Mouse (Mus musculus): ENCODE measurements at regions not wholly inside any gene's neighbourhood (a gene's known extent, or its start where the extent isn't known, plus 50 kb on each side); places are given as distances from the start of the nearest gene placed in this dataset.

- no peak for DNase-seq
These were observed 449.7 kb downstream of the Insc start for GRCm38 (mm10) chr7:115192992-115193761.

DNA sequence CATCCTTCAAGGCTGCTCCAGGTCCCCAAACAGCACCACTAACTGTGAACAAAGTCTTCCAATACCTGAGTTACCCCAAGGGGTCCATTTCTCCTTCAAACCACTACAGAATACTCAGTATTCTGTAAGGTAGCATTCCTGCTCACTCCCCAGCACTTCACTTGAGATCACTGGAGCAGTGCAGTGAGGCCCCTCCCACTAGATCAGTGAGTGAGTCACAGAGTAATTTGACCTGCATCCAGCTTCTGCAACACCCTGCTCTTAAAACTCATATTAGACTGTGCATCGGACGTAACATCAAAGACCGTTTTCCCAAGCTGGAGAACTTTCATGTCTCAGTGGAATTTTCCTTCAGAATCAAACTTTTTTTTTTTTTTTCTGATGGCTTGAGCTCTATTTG is 461.4 kb downstream of the Insc start:
- no peak for DNase-seq

DNA sequence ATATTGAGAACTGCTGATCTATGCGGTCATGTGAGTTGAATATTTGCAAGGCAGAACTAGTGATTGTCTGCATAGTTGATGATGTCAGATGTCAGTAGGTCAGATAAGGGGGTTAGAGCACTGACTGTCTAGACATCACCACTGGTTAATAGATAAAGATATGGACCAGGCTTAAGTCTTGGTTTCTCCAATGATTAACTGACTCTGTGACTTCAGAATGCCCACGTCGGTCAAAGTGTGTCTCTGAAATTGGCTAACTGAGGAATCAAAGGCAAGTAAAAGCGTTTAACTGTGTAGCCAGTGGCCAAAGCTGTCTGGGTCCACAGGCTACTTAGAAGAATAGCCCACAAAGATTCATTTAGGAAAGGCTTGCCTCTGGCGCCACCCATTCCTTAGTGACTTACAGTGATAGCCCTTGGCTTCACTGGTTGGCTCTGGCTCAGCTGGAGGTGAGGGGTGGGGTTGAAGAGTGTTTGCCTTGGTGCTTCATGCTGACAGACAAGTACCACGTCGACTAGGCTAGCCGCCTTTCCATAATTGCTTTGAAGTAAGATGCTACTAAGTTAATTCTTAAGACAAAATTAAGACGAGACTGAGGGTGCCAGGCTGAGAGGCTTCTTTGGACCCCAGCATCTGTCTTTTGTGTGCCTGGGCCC is 463.1 kb downstream of the Insc start:
- DNase-seq, result no peak

DNA sequence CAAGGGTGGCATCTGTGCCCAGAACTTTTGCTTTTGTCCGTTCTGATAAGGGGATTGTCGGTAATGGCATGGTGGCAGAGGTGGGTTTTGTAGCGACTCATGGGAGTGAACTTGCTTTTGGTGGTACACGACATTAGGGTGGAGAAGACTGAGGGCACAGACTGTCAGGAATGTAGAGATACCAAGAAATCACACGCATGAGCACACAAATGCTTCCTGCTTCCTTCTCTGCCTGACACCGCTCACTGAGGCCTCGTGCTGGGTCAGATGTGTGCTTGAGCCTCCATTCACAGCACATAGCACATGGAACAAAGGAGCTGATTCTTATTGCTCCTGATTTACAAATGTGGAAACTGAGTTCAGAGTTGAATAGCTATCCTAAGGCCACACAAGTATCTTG is 465.3 kb downstream of the Insc start:
- DNase-seq, result no peak

GRCm38 (mm10) chr7:115210012-115210411 is 466.5 kb downstream of the Insc start:
- no peak for DNase-seq

GRCm38 (mm10) chr7:115216838-115217237 is 473.3 kb downstream of the Insc start:
- peak; percentile 76 for DNase-seq

DNA sequence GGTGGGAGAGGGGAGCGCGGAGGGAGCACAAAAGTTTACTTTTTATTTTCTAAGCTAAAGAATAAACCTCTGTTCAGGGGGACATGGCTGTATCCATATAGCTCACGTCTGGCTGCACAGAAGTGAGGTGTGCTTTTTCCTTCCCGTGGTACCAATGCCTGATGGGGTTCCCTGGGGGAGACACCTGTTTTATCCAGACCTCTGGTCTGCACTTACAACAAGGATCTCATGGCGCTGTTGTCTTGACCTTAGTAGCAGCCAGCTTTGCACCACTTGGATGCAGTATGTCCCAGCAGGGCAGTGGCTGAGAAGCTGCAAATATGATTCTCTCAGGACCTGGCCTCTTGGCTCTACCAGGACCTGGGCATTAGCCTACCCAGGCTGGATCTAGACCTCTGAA is 473.8 kb downstream of the Insc start:
- peak; percentile 13 for DNase-seq

DNA sequence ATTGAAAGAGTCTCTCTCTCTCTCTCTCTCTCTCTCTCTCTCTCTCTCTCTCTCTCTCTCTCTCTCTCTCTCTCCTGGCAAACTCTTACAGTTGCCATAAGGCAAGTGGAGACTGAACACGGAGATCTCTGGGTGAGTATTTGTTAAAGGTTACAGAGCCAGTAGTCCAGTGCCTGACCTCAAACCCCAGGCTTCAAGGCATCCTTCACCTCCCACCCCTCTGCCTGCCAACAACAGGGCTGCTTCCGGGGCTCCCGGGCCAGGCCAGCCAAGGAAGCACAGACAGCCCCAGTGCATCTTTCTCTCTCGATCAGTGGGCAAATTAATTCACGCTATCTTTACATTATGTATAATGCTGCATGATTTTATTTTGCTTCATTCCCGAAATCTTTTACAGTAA is 474.2 kb downstream of the Insc start:
- no peak for DNase-seq

DNA sequence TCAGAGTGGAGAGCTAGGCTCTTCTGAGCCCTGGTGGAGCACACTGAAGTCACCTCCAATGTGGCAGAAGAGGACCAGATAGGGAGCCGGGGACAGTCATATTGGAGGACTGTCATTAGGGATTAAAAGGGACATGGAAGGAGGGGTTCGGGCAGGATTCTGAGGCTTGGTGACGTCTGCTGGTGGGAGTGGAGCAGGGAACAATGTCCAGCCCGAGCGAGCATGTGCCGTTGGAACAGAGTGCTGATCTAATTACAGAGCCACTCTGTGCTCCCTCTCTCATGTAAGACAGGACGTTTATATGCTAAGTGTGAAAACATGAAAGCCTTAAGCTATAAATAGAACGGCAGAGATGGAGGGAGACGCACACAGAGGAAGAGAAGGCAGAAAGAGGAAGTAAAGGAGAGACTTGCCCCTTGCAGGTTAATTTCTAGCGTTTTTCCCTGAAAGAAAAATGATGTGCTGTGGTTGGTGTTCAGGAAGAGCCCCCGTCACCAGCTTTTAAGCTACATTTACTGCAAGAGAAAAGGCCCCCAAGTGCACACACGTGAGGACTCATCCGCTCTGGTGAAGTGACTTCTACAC is 475.2 kb downstream of the Insc start:
- peak; percentile 13 for DNase-seq

GRCm38 (mm10) chr7:115222642-115223041 is 479.1 kb downstream of the Insc start:
- no peak for DNase-seq

DNA sequence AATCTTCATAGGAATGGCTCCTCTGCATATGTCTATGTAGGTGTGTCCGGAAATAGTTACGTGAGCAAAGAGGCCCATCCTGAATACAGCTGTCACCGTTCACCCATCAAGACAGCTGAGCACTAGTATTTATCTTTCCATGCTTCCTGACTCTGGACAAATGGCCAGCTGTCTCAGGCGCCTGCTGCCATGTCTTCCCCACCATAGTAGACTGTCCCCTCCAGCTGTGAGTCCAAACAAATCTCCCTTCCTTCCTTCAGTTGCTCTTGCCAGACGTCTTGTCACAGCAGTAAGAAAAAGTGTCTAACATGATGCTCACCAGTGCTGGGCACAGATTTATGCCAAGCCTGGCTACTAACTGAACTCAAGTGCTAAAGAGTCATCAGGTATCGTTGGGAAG is 487.0 kb downstream of the Insc start:
- no peak for DNase-seq

DNA sequence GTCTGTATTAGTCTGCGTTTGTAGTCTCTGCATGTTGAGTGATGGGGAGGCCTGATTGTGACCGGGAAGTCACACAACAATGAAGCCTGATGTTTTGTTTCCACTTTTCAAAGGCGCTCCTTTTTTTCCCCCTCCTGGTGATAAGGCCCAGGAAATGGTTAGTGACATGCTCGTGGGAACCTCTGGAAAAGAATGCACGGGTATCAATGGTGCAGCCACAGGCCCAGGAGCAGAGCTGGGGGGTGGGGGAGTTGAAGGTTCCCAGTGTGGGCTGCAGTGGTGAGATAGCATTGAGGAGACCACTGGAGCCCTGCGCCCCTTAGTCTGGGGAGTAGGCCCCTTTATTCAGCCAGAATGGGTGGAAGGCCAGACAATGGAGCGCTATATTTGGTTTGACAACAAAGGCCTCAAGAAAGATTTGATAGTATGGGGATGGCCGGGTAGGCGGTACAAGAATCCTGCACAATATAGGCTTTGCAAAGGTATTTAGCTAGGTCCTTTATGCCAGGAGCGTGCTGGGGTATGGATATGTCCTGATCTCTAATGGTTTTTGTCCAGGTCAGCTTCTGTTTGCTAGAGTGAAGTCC is 490.4 kb downstream of the Insc start:
- DNase-seq, result no peak

DNA sequence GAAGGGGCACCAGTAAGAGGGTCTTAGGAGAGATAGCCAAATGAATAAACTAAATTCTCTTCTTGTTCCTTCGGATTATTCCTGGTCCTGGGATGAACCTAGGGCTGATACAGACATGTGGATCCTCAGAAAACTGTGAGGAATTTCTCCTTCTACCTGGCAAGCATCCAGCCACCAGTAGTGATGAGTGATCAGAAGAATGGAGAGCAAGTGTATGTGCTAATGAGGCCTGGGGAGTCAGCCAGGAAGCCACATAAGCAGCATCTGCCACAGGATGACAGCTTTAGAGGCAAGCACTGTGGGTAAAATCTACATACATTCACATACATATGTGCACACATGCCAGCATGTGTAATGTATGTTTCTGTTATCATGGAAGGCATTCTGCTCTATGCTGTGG is 493.6 kb downstream of the Insc start:
- DNase-seq, result no peak

DNA sequence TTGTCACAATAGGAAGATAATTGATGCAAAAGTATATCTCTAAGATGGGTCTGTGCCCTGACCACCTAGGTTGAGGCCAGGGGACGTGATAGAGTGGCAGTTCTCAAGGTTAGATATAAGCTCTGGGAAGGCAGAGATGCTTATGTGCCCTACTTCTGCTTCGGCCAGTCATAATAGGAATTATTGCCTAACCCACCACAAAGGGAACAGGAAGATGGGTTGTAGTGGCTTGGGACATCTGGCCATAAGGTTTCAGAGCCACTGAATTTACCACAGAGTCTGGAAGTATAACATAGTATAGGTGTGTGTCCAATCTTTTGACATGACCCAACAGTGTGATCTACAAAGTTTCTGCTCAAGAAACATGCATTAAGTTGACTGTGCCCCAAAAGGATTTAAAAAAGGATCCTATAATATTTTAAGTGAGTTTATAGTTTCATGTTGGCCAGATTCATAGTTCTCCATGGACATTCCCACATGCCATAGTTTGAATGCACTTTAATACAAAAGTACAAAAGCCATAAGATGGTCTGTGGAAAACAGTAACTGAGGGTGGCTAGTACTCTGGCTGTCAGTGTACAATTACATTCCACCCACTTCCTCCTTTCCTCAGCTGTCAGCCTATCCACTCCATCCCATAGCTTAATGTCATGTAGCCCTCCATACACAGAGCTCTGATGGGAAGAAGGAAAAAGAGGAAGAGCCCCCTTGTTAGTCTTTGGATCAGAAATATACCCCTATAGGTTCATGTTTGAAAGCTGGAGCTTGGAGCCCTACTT is 508.3 kb downstream of the Insc start:
- DNase-seq, result no peak

DNA sequence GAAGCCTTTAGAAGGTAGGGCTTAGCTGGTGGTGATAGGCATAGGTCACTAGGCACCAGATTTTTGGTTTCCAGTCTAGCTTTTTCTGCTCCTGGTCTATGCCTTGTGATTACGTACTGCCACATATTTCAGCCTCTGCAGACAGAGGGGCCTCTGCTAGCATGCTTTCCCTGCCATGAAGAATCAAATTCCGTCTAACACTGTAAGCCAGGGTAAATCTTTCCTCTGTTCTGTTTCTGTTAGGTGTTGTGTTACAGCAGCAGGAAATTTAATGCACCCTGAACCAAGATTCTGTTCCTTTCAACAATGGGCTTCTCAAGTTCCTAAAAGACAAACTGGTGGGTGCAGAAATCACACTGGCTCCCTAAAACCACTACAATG is 508.9 kb downstream of the Insc start:
- no peak for DNase-seq

GRCm38 (mm10) chr7:115258626-115259025 is 515.1 kb downstream of the Insc start:
- peak; percentile 6 for DNase-seq

GRCm38 (mm10) chr7:115263082-115263481 is 519.6 kb downstream of the Insc start:
- DNase-seq, result no peak

DNA sequence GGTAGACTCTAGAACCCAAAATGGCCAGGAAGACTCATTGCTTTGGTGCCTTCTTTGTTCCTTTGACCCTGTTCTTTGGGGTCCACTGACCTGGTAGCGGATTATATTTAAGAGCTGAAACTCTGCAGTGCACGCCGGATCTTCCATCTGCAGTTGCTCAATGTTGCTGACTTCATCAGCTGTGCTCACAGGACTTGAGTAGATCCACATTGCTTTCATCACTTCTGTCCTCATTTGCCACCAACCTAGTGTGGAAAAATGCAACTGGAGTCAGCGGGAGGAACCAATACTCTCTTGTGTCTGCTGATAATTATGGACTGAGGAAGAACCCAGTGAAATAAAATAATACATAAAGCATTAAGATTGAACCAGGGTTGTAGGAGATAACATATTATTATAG is 522.6 kb downstream of the Insc start:
- DNase-seq, result no peak

DNA sequence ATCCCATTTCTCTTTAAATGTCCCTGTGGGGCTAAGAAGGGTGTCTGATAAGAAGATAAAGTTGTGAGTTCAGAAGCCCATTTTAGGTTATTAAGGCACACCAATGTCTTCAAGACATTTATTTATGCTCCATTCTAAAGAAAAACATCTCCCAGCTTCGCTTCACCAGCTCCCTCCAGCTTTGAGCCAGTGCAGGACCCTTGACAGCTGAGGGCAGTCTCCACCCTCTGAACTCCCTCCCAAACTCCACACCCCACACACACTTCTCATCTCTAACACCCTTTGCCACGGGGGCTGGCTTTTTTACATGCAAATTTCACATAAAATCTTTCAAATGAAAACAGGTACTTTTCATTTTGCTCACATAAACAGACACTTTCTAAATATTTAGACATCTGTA is 527.3 kb downstream of the Insc start:
- DNase-seq, result no peak

DNA sequence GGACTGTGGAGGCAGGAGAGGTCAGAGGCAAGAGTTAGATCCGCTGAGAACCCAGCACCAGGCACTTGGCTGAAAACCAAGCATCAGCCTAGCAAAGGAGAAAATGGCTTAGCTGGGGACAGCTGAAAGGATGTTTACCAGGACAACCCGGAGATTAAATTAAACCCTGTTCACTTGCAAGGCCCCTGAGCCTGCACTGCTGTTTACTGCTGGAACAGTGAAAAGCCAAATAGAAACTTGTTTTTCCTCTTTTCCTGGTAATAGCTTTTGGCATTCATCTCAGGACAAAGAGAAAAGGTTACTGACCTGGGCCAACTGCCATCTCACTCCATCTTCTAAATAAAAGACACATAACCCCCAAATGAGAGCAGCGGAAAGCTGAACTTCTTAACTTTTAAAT is 531.3 kb downstream of the Insc start:
- DNase-seq, result no peak

DNA sequence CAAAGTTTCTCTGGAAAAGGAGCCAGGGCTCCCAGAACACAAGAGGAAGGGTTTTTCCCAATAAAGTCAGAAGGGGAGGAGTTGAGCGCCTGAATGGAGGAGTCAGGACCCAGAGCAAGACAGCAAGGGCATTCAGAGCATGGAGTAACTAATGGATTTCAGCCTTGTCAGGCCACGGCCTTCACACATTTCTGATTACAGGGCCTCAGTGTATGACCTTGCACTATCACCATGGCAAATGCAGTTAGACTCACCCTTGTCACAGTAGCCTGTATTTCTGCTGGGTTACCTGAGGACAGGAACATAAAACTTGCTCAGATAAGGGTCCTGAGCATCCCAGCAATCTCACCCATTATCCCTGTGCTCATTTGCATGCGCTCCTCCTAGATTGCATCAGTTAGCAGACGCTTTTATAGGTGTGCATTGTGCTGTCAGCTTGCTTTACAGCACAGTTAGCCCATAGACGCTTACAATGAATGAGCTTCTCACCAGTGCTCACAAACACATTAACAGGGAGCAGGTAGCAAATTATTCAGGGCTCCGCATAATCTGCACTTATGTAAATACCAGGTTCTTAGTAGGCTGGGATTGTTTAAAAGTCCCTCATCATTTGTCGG is 547.4 kb downstream of the Insc start:
- no peak for DNase-seq

- no peak for DNase-seq
These were observed 551.2 kb downstream of the Insc start for GRCm38 (mm10) chr7:115294655-115295230.
